Mouse (Mus musculus) forebrain, embryonic 15.5 days (tissue): ENCODE measurements around the gene Pcnx. TPM values are rescaled to one million over a fixed set of nuclear protein-coding genes. Genes with fewer than 3 reads are reported as not detected.
A peak's percentile ranks its signal among the peaks of the same experiment; 100 is the strongest.

Experiments
- ATAC-seq: fragments of 200-750 bp; cut with Nextera tagmentation; replicated peaks from 2 replicates; pipeline ENCODE4 v1.8.0; 2017; ENCODE audit warnings: mild to moderate bottlenecking, moderate TSS enrichment, moderate library complexity
- H3K27ac ChIP-seq: fragments of 300-500 bp; sonication (generic); replicated peaks from 2 replicates; pipeline ENCODE4 v1.5.1; 2015; ENCODE audit warnings: mild to moderate bottlenecking, inconsistent platforms
- H3K27me3 ChIP-seq: fragments of 300-500 bp; sonication (generic); 2 replicates; pipeline ENCODE4 v1.6.1; 2015; ENCODE audit warnings: inconsistent platforms
- H3K36me3 ChIP-seq: fragments of 300-500 bp; sonication (generic); 2 replicates; pipeline ENCODE4 v1.6.1; 2015; ENCODE audit warnings: mild to moderate bottlenecking, inconsistent platforms
- H3K4me1 ChIP-seq: fragments of 300-500 bp; sonication (generic); 2 replicates; pipeline ENCODE4 v1.6.1; 2015; ENCODE audit warnings: inconsistent platforms
- H3K4me2 ChIP-seq: fragments of 300-500 bp; sonication (generic); replicated peaks from 2 replicates; pipeline ENCODE4 v1.6.1; 2015; ENCODE audit warnings: mild to moderate bottlenecking, inconsistent platforms
- H3K4me3 ChIP-seq: fragments of 300-500 bp; sonication (generic); 2 replicates; pipeline ENCODE4 v1.5.1; 2015; ENCODE audit warnings: mild to moderate bottlenecking, inconsistent platforms
- H3K9ac ChIP-seq: fragments of 300-500 bp; sonication (generic); replicated peaks from 2 replicates; pipeline ENCODE4 v1.6.1; 2015; ENCODE audit warnings: mild to moderate bottlenecking, inconsistent platforms
- H3K9me3 ChIP-seq: fragments of 300-500 bp; sonication (generic); 2 replicates; pipeline ENCODE4 v1.6.1; 2016; ENCODE audit warnings: inconsistent platforms
- WGBS: fragments of 180-500 bp; shearing (Covaris S2); methylation state at CpG from one replicate; pipeline ENCODE4 v1.1.7; 2015; ENCODE audit warnings: mixed read lengths; 5-methylcytosine and 5-hydroxymethylcytosine counted together
- polyA plus RNA-seq: library from polyadenylated mRNA; unstranded; fragments of >200 nt; fragmentation: Nextera tagmentation; extraction: Ambion mirVana; gene quantifications from 2 replicates; pipeline ENCODE4 v1.2.1, GENCODE M21; 2015

Pcnx gene
- polyA plus RNA-seq, 1 experiment from 2014 or later: 14.2 TPM

GRCm38 (mm10) chr12:81836162-81836561 is 23.7 kb upstream of the Pcnx start:
- H3K4me3 ChIP-seq: no peak overlapping the region
- no peak overlapping the region for H3K9ac ChIP-seq
- no peaks in the 10 kb centered on the region for H3K36me3 ChIP-seq
- peaks cover 4% of the 10 kb centered on the region; the same call in 1 of the 2 replicates for H3K4me1 ChIP-seq
- no peak for ATAC-seq
- no peak overlapping the region for H3K27ac ChIP-seq
- no peaks in the 10 kb centered on the region for H3K9me3 ChIP-seq
- H3K27me3 ChIP-seq: no peaks in the 10 kb centered on the region
- no peak overlapping the region for H3K4me2 ChIP-seq
- 86% methylated on average over 8 of the region's 8 CpGs for WGBS

DNA sequence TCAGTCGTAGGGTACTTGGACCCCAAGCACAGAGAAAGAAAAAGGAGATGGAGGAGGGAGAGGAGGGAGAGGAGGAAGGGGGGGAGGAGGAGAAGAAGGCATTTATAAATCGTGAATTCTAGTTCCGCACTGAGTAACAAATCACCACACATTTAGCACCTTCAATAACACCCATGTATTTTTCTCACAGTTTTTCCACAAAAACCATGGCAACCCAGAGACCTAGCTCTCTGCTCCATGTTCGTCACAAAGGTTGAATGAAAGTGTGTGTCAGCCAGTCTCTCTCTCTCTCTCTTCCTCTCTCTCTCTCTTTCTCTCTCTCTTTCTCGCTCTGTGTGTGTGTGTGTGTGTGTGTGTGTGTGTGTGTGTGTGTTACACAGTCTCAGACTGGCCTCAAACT is 22.4 kb upstream of the Pcnx start:
- Histone ChIP-seq H3K9ac (no peak overlapping the region), H3K9me3 (no peaks in the 10 kb centered on the region), H3K36me3 (no peaks in the 10 kb centered on the region), H3K4me3 (no peak overlapping the region), H3K4me1 (peaks cover 4% of the 10 kb centered on the region; the same call in 1 of the 2 replicates), H3K27ac (no peak overlapping the region), H3K4me2 (no peak overlapping the region), H3K27me3 (no peaks in the 10 kb centered on the region)
- ATAC-seq: no peak
- 37% methylated on average over 5 of the region's 5 CpGs for WGBS

DNA sequence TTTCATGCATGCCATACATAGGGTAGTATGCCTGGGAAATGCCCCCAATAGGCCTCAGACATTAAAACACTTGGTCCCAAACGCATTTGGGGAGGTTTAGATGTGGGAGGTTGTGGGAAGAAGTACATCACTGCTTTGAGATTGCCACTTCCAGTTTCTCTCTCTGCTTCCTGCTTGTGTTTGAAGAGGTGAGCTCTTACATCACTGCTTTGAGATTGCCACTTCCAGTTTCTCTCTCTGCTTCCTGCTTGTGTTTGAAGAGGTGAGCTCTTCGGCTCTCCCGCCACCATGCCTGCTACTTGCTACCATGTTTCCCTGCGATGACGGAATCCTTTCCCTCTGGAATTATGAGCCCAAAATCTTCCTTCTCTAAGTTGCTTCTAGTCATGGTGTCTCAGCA is 20.2 kb upstream of the Pcnx start:
- no peak for ATAC-seq
- Histone ChIP-seq H3K9me3 (no peaks in the 10 kb centered on the region), H3K9ac (no peak overlapping the region), H3K4me3 (no peak overlapping the region), H3K27me3 (no peaks in the 10 kb centered on the region), H3K36me3 (no peaks in the 10 kb centered on the region), H3K4me1 (peaks cover 7% of the 10 kb centered on the region; the same call in 1 of the 2 replicates), H3K27ac (no peak overlapping the region), H3K4me2 (no peak overlapping the region)
- 94% methylated on average over 5 of the region's 5 CpGs for WGBS

- H3K27me3 ChIP-seq: no peaks in the 10 kb centered on the region
- no peak for ATAC-seq
- no peaks in the 10 kb centered on the region for H3K9me3 ChIP-seq
- no peak overlapping the region for H3K4me3 ChIP-seq
- H3K36me3 ChIP-seq: no peaks in the 10 kb centered on the region
- WGBS: 91% methylated on average over 5 of the region's 5 CpGs
- H3K9ac ChIP-seq: no peak overlapping the region
- no peak overlapping the region for H3K4me2 ChIP-seq
- no peak overlapping the region for H3K27ac ChIP-seq
- H3K4me1 ChIP-seq: peaks cover 14% of the 10 kb centered on the region
Observed at GRCm38 (mm10) chr12:81841046-81841445, 18.8 kb upstream of the Pcnx start.

DNA sequence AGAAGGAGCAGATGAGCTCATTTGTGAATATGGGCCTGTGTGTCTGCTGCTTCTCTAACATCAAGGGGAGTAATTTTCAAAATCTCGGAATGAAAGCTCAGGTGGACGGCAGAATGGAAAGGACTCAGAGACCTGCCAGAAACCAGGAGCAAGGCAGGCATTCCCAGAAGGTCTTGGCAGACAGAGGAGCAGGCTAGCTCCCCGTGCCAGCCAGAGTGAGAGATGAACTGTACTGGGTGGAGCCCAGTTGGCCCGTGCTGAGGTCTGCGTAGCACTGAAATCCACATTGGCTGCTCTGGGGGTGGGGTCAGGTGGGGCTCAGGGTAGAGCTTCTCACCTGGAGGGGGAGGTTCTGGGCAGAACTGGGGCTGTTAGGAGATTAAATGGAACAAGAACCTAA is 16.3 kb upstream of the Pcnx start:
- Histone ChIP-seq H3K4me2 (no peak overlapping the region), H3K27me3 (no peaks in the 10 kb centered on the region), H3K4me1 (peaks cover 11% of the 10 kb centered on the region), H3K27ac (peak overlapping the region; percentile 16), H3K9ac (no peak overlapping the region), H3K4me3 (no peak overlapping the region), H3K36me3 (no peaks in the 10 kb centered on the region), H3K9me3 (no peaks in the 10 kb centered on the region)
- WGBS: 72% methylated on average over 5 of the region's 5 CpGs
- ATAC-seq: no peak

- H3K9ac ChIP-seq: no peak overlapping the region
- H3K27ac ChIP-seq: no peak overlapping the region
- H3K4me2 ChIP-seq: peak overlapping the region; percentile 13; the same call in 1 of the 2 replicates
- ATAC-seq: no peak
- H3K9me3 ChIP-seq: no peaks in the 10 kb centered on the region
- no peaks in the 10 kb centered on the region for H3K27me3 ChIP-seq
- no peak overlapping the region for H3K4me3 ChIP-seq
- WGBS: 57% methylated on average over 13 of the region's 13 CpGs
- H3K36me3 ChIP-seq: no peaks in the 10 kb centered on the region
- H3K4me1 ChIP-seq: peaks cover 14% of the 10 kb centered on the region
Observed at GRCm38 (mm10) chr12:81844572-81844971, 15.3 kb upstream of the Pcnx start.

DNA sequence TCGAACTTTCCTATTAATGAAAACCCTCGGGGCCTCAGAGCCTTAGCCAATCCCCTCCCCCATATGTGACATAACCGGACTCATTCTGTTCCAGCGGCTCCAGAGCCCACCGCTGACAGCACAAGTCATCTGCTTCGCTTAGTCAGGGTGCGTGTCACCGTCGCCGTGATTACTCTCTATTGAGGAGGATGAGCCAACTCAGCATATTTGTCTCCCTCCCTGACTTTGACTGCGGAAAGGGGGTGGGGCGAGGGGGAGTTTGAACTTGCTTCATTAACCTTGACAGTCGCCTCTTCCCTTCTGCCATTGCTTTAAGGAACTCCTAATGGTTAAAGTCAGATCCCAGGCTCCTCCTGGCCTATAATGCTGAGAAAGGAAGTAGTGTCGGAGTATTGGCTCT is 14.8 kb upstream of the Pcnx start:
- Histone ChIP-seq H3K9ac (no peak overlapping the region), H3K27me3 (no peaks in the 10 kb centered on the region), H3K4me3 (no peak overlapping the region), H3K4me2 (peak overlapping the region; percentile 13; the same call in 1 of the 2 replicates), H3K36me3 (no peaks in the 10 kb centered on the region), H3K9me3 (no peaks in the 10 kb centered on the region), H3K27ac (no peak overlapping the region), H3K4me1 (peaks cover 18% of the 10 kb centered on the region)
- WGBS: 9% methylated on average over 14 of the region's 14 CpGs
- ATAC-seq: no peak; the same call in 1 of the 2 replicates

- Histone ChIP-seq H3K4me1 (peaks cover 18% of the 10 kb centered on the region), H3K4me3 (no peak overlapping the region), H3K9ac (no peak overlapping the region), H3K4me2 (no peak overlapping the region), H3K27ac (no peak overlapping the region), H3K36me3 (no peaks in the 10 kb centered on the region), H3K27me3 (no peaks in the 10 kb centered on the region), H3K9me3 (no peaks in the 10 kb centered on the region)
- WGBS: 53% methylated on average over 8 of the region's 8 CpGs
- ATAC-seq: no peak
Observed at GRCm38 (mm10) chr12:81849629-81850028, 10.2 kb upstream of the Pcnx start.

GRCm38 (mm10) chr12:81852551-81852950 is 7.3 kb upstream of the Pcnx start:
- Histone ChIP-seq H3K27me3 (no peaks in the 10 kb centered on the region), H3K4me3 (no peak overlapping the region), H3K36me3 (no peaks in the 10 kb centered on the region), H3K9me3 (no peaks in the 10 kb centered on the region), H3K27ac (peak overlapping the region; percentile 62), H3K4me2 (no peak overlapping the region), H3K4me1 (peaks cover 15% of the 10 kb centered on the region), H3K9ac (no peak overlapping the region)
- ATAC-seq: no peak
- 83% methylated on average over 2 of the region's 2 CpGs for WGBS

GRCm38 (mm10) chr12:81852977-81853376 is 6.8 kb upstream of the Pcnx start:
- Histone ChIP-seq H3K36me3 (no peaks in the 10 kb centered on the region), H3K27me3 (no peaks in the 10 kb centered on the region), H3K9ac (no peak overlapping the region), H3K4me2 (no peak overlapping the region), H3K4me3 (no peak overlapping the region), H3K27ac (peak overlapping the region; percentile 62), H3K9me3 (no peaks in the 10 kb centered on the region), H3K4me1 (peaks cover 19% of the 10 kb centered on the region)
- peak; percentile 66 for ATAC-seq
- WGBS: 72% methylated on average over 14 of the region's 14 CpGs

GRCm38 (mm10) chr12:81853543-81853942 is 6.3 kb upstream of the Pcnx start:
- no peak overlapping the region for H3K4me2 ChIP-seq
- H3K27me3 ChIP-seq: no peaks in the 10 kb centered on the region
- no peak overlapping the region for H3K9ac ChIP-seq
- peak overlapping the region; percentile 62 for H3K27ac ChIP-seq
- no peak overlapping the region for H3K4me3 ChIP-seq
- H3K36me3 ChIP-seq: no peaks in the 10 kb centered on the region
- no peak for ATAC-seq
- H3K4me1 ChIP-seq: peaks cover 22% of the 10 kb centered on the region
- H3K9me3 ChIP-seq: no peaks in the 10 kb centered on the region
- WGBS: 88% methylated on average over 9 of the region's 9 CpGs

DNA sequence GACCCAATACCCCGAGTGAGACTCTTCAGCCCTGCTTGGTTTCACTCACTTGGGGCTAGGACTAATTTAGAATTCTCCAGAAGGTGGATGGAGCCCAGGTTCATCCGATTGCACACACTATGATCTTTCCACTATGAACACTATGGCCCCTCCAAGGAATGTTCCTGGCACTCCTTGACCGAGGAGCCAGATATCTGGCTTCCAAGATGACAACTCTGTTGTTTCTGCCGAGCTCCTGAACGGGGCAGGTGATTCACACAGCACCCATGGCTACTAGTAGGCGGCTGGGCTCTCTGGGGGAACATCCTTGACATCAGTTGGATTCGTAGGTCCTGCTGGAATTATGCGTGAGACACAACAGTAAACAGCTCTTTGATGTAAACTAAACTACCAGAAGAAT is 4.8 kb upstream of the Pcnx start:
- Histone ChIP-seq H3K36me3 (no peaks in the 10 kb centered on the region), H3K9me3 (no peaks in the 10 kb centered on the region), H3K27me3 (no peaks in the 10 kb centered on the region), H3K9ac (no peak overlapping the region), H3K4me3 (no peak overlapping the region), H3K4me2 (no peak overlapping the region), H3K27ac (no peak overlapping the region), H3K4me1 (peaks cover 18% of the 10 kb centered on the region)
- ATAC-seq: no peak
- 87% methylated on average over 8 of the region's 8 CpGs for WGBS

- WGBS: 30% methylated on average over 4 of the region's 4 CpGs
- ATAC-seq: no peak
- no peak overlapping the region for H3K4me3 ChIP-seq
- H3K36me3 ChIP-seq: no peaks in the 10 kb centered on the region
- H3K4me2 ChIP-seq: no peak overlapping the region
- H3K27ac ChIP-seq: no peak overlapping the region
- no peaks in the 10 kb centered on the region for H3K27me3 ChIP-seq
- peaks cover 19% of the 10 kb centered on the region for H3K4me1 ChIP-seq
- no peaks in the 10 kb centered on the region for H3K9me3 ChIP-seq
- no peak overlapping the region for H3K9ac ChIP-seq
Observed at GRCm38 (mm10) chr12:81856696-81857095, 3.1 kb upstream of the Pcnx start.
